Mouse (Mus musculus): ENCODE measurements around the gene Prss45. TPM values are rescaled to one million over a fixed set of nuclear protein-coding genes. Genes with fewer than 3 reads are reported as not detected.

Prss45 gene
- polyA plus RNA-seq, 1 experiment: not detected

DNA sequence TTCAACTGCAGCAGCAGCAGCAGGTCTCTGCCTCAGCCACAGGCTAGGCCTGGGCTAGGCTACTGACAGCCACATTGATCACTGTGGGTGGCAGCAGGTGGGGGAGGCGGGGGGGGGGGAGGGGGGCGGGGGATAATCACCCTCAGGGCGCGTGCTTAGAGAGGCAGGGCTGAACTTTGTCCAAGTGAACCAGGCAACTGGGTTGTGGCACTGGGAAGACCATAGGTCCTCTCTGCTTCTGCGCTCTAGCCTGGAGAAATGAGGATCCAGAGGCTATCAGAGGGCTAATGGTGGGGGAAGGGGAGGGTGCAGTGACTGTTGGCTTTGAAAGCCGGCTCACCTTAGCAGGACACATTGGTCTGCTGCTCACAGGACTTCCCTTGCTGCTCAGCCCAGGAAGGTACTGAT, 40.9 kb downstream of the Prss45 start:
- TF ChIP-seq TCF12 (IDR thresholded peaks at IDR 0.05; ENCODE audit: insufficient read depth, poor library complexity, severe bottlenecking) (no peak), MYOD1 (IDR thresholded peaks at IDR 0.05; ENCODE audit: control insufficient read depth in 1 of 3, insufficient read length in 2 of 3, low read depth in 2 of 3) (no peak), CEBPB (IDR thresholded peaks at IDR 0.05; ENCODE audit: insufficient read depth, poor library complexity, severe bottlenecking) (no peak), USF1 (IDR thresholded peaks at IDR 0.05; ENCODE audit: low read depth) (no peak), TCF3 (IDR thresholded peaks at IDR 0.05; ENCODE audit: insufficient read length, low read depth) (no peak), MYOG (IDR thresholded peaks at IDR 0.05; ENCODE audit: control insufficient read depth in 1 of 3, insufficient read depth in 1 of 3, insufficient read length in 2 of 3, low read depth in 2 of 3) (no peak), MAX (IDR thresholded peaks at IDR 0.05; ENCODE audit: low read depth) (no peak), SRF (IDR thresholded peaks at IDR 0.05; ENCODE audit: control insufficient read depth, insufficient read length, low read depth) (no peak), E2F4 (IDR thresholded peaks at IDR 0.05; ENCODE audit: insufficient read depth) (no peak), POLR2AphosphoS2 (IDR thresholded peaks at IDR 0.05; ENCODE audit: insufficient read length, low read depth) (no peak), POLR2A (IDR thresholded peaks at IDR 0.05; ENCODE audit: insufficient read length, low read depth) (no peak), REST (IDR thresholded peaks at IDR 0.05; ENCODE audit: insufficient read depth, insufficient read length) (no peak)
- Histone ChIP-seq H3ac (ENCODE audit: control insufficient read depth, insufficient read length) (no peak overlapping the region), H3K79me2 (ENCODE audit: control insufficient read depth, insufficient read depth) (no peaks in the 10 kb centered on the region), H3K4me2 (ENCODE audit: low read depth) (no peak overlapping the region), H3K27me3 (ENCODE audit: control insufficient read depth, insufficient read depth, insufficient read length) (peaks cover 22% of the 10 kb centered on the region), H3K36me3 (ENCODE audit: control insufficient read depth, insufficient read depth) (no peaks in the 10 kb centered on the region), H3K4me3 (no peak overlapping the region)

DNA sequence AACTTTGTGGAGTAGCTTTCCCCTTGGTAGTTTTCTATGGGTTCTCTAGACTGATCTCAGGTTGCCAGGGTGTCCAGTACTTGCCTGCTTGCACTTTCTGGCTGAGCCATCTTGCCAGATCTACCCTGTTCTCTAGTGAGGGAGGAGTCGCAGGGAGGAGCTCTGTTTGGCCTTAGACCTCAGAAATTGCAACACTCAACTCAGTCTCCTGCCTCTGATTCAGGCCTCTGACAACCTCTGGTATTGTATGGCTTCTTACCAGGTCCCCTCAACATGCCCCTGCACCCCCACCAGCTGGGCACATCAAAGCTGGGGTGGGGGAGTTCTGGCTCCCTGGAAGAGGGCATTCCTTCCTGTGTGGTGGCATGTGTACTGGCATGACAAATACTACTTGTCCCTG, 43.0 kb downstream of the Prss45 start:
- Histone ChIP-seq H3K4me2 (ENCODE audit: low read depth) (no peak overlapping the region), H3K27me3 (ENCODE audit: control insufficient read depth, insufficient read depth, insufficient read length) (peaks cover 22% of the 10 kb centered on the region), H3ac (ENCODE audit: control insufficient read depth, insufficient read length) (no peak overlapping the region), H3K4me3 (no peak overlapping the region), H3K36me3 (ENCODE audit: control insufficient read depth, insufficient read depth) (no peaks in the 10 kb centered on the region), H3K79me2 (ENCODE audit: control insufficient read depth, insufficient read depth) (no peaks in the 10 kb centered on the region)
- TF ChIP-seq TCF12 (IDR thresholded peaks at IDR 0.05; ENCODE audit: insufficient read depth, poor library complexity, severe bottlenecking) (no peak), MAX (IDR thresholded peaks at IDR 0.05; ENCODE audit: low read depth) (no peak), MYOG (IDR thresholded peaks at IDR 0.05; ENCODE audit: control insufficient read depth in 1 of 3, insufficient read depth in 1 of 3, insufficient read length in 2 of 3, low read depth in 2 of 3) (no peak), SRF (IDR thresholded peaks at IDR 0.05; ENCODE audit: control insufficient read depth, insufficient read length, low read depth) (no peak), E2F4 (IDR thresholded peaks at IDR 0.05; ENCODE audit: insufficient read depth) (no peak)

- TF ChIP-seq CEBPB (IDR thresholded peaks at IDR 0.05; ENCODE audit: insufficient read depth, poor library complexity, severe bottlenecking): no peak
- no peak for TF ChIP-seq POLR2AphosphoS2 (IDR thresholded peaks at IDR 0.05; ENCODE audit: insufficient read length, low read depth)
- peak in 1 of 3 experiments; percentile 67 for TF ChIP-seq MYOD1 (IDR thresholded peaks at IDR 0.05; ENCODE audit: control insufficient read depth in 1 of 3, insufficient read length in 2 of 3, low read depth in 2 of 3)
- TF ChIP-seq MYOG (IDR thresholded peaks at IDR 0.05; ENCODE audit: control insufficient read depth in 1 of 3, insufficient read depth in 1 of 3, insufficient read length in 2 of 3, low read depth in 2 of 3): peak in 2 of 3 experiments; percentile 6 to 64
- Histone ChIP-seq H3ac (ENCODE audit: control insufficient read depth, insufficient read length) (no peak overlapping the region), H3K4me2 (ENCODE audit: low read depth) (no peak overlapping the region), H3K79me2 (ENCODE audit: control insufficient read depth, insufficient read depth) (no peaks in the 10 kb centered on the region), H3K36me3 (ENCODE audit: control insufficient read depth, insufficient read depth) (no peaks in the 10 kb centered on the region), H3K4me3 (no peak overlapping the region), H3K27me3 (ENCODE audit: control insufficient read depth, insufficient read depth, insufficient read length) (peaks cover 20% of the 10 kb centered on the region)
Measured at GRCm38 (mm10) chr9:110877888-110878287, 43.5 kb downstream of the Prss45 start.

- Histone ChIP-seq H3ac (ENCODE audit: control insufficient read depth, insufficient read length) (no peak within 1 kb of the TSS), H3K4me3 (no peak within 1 kb of the TSS), H3K4me2 (ENCODE audit: low read depth) (peak within 1 kb of the TSS; percentile 77), H3K79me2 (ENCODE audit: control insufficient read depth, insufficient read depth) (no peaks in the 10 kb centered on the region), H3K27me3 (ENCODE audit: control insufficient read depth, insufficient read depth, insufficient read length) (peaks cover 12% of the 10 kb centered on the region), H3K36me3 (ENCODE audit: control insufficient read depth, insufficient read depth) (no peaks in the 10 kb centered on the region)
- TF ChIP-seq REST (IDR thresholded peaks at IDR 0.05; ENCODE audit: insufficient read depth, insufficient read length): no peak
- TF ChIP-seq SRF (IDR thresholded peaks at IDR 0.05; ENCODE audit: control insufficient read depth, insufficient read length, low read depth): no peak
- TF ChIP-seq POLR2AphosphoS2 (IDR thresholded peaks at IDR 0.05; ENCODE audit: insufficient read length, low read depth): no peak
- no peak for TF ChIP-seq TCF12 (IDR thresholded peaks at IDR 0.05; ENCODE audit: insufficient read depth, poor library complexity, severe bottlenecking)
- TF ChIP-seq TCF3 (IDR thresholded peaks at IDR 0.05; ENCODE audit: insufficient read length, low read depth): no peak
- TF ChIP-seq MAX (IDR thresholded peaks at IDR 0.05; ENCODE audit: low read depth): no peak
- no peak for TF ChIP-seq MYOG (IDR thresholded peaks at IDR 0.05; ENCODE audit: control insufficient read depth in 1 of 3, insufficient read depth in 1 of 3, insufficient read length in 2 of 3, low read depth in 2 of 3)
- no peak for TF ChIP-seq POLR2A (IDR thresholded peaks at IDR 0.05; ENCODE audit: insufficient read length, low read depth)
- TF ChIP-seq CEBPB (IDR thresholded peaks at IDR 0.05; ENCODE audit: insufficient read depth, poor library complexity, severe bottlenecking): no peak
- TF ChIP-seq MYOD1 (IDR thresholded peaks at IDR 0.05; ENCODE audit: control insufficient read depth in 1 of 3, insufficient read length in 2 of 3, low read depth in 2 of 3): no peak
Measured at GRCm38 (mm10) chr9:110879191-110879920, 45.0 kb downstream of the Prss45 start, which contains the start of gene Als2cl. Gene Als2cl, plus strand, starts transcription at chr9:110879870.

GRCm38 (mm10) chr9:110879998-110880561, 45.7 kb downstream of the Prss45 start, which contains the start of gene Tmie:
Gene Tmie, minus strand, starts transcription at chr9:110880113.
- TF ChIP-seq SRF (IDR thresholded peaks at IDR 0.05; ENCODE audit: control insufficient read depth, insufficient read length, low read depth) (no peak), MAX (IDR thresholded peaks at IDR 0.05; ENCODE audit: low read depth) (no peak), CEBPB (IDR thresholded peaks at IDR 0.05; ENCODE audit: insufficient read depth, poor library complexity, severe bottlenecking) (no peak), MYOG (IDR thresholded peaks at IDR 0.05; ENCODE audit: control insufficient read depth in 1 of 3, insufficient read depth in 1 of 3, insufficient read length in 2 of 3, low read depth in 2 of 3) (no peak), POLR2A (IDR thresholded peaks at IDR 0.05; ENCODE audit: insufficient read length, low read depth) (no peak), USF1 (IDR thresholded peaks at IDR 0.05; ENCODE audit: low read depth) (no peak), REST (IDR thresholded peaks at IDR 0.05; ENCODE audit: insufficient read depth, insufficient read length) (no peak), MYOD1 (IDR thresholded peaks at IDR 0.05; ENCODE audit: control insufficient read depth in 1 of 3, insufficient read length in 2 of 3, low read depth in 2 of 3) (no peak), TCF3 (IDR thresholded peaks at IDR 0.05; ENCODE audit: insufficient read length, low read depth) (no peak), TCF12 (IDR thresholded peaks at IDR 0.05; ENCODE audit: insufficient read depth, poor library complexity, severe bottlenecking) (no peak), POLR2AphosphoS2 (IDR thresholded peaks at IDR 0.05; ENCODE audit: insufficient read length, low read depth) (no peak), E2F4 (IDR thresholded peaks at IDR 0.05; ENCODE audit: insufficient read depth) (no peak)
- Histone ChIP-seq H3K4me2 (ENCODE audit: low read depth) (peak within 1 kb of the TSS; percentile 77), H3ac (ENCODE audit: control insufficient read depth, insufficient read length) (no peak within 1 kb of the TSS), H3K79me2 (ENCODE audit: control insufficient read depth, insufficient read depth) (no peaks in the 10 kb centered on the region), H3K36me3 (ENCODE audit: control insufficient read depth, insufficient read depth) (no peaks in the 10 kb centered on the region), H3K27me3 (ENCODE audit: control insufficient read depth, insufficient read depth, insufficient read length) (peaks cover 12% of the 10 kb centered on the region), H3K4me3 (no peak within 1 kb of the TSS)

Measured in myocyte (in vitro differentiated cells).